Mouse (Mus musculus) MEL-GATA-1-ER (cell line): ENCODE results near the gene Bola1.
"Not testable (repeated sequence)": the region's sequence is repeated elsewhere in the genome, so short reads cannot be mapped to it uniquely, and the experiment has no call there.

Experiments used
- DNase-seq: peaks from one replicate; pipeline ENCODE4 v3.0.0-alpha.2; 2012; ENCODE audit warnings: low read depth; ENCODE audit errors: extremely low read depth

Gene Bola1

DNA sequence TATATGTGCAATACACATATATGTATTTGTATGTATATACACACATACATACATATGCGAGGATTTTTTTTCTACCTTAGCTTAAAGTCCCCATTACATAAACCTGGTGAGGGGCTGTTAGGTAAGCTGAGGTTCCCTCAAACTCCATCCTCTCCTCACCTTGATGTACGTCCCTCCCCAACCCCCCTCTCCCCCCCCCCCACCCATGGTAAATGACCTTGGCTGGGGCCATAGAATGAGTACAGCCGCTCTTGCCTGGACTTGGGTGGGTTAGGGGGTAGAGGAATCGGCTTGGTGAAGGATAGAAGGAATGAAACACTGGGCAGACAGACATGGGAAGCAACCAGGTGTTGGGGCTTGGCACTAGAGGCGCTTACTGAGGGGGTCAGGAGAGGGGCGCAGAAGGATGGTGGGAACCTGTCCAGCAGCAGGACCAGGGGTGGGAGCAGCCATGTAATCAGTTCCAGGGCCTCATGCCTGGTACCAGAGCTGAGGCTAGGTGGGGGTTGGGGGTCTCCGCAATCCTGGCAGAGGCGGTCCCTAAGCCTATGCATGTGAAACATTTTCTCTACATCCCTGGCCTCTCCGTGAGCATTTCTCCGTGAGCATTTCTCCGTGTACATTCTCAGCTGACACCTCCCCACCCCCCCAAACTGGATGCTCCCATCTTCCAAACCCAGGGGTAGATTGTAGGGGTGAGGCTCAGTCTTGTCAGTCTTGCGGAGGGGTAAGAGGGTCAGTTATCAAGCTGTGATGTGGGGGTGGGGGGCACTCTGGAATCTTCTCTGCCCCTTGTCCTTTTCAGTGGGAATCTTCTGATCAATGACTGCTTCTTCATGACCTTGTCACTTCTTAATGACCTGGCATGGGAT, 37.8 kb downstream of the Bola1 start:
- no peak for DNase-seq

DNA sequence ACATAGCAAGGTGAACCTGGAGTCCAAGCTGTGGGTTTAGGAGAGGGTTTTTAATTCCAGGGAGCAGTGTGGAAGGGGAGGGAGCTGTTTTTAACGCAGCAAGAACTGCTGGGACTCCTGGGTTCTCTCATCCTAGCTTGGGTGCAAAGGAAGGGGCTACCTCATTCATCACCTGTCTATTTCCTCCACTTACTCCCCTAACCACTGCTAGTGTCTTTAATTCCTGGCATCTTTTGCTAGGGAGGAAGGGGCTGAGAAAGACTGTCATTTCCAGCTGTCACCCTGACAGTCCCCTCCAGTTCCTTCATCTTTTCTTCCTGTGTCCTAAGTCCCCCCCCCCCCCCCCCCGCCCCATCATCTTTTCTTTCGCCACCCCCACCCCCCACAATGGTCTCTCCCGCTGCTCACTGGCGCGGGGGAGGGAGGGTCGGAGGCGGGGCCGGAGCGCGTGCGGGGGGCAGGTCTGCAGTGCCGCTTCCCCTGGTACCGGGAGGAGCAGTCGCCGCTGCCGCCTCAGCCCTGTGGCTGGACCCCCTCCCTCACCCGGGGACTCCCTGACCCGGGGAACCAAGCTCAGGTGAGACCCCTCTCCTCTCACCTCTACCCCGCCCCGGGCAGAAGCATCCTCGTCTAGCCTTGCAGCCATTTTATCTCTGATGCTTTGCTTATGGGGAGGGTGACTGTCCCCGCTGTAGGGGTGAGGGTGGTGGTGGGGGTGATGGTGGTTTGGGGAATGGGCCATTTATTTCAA, 38.6 kb downstream of the Bola1 start, which contains the start of gene Sv2a:
Gene Sv2a, plus strand, starts transcription at position 425 of the 751 bp plus-strand sequence.
- DNase-seq, result no peak

DNA sequence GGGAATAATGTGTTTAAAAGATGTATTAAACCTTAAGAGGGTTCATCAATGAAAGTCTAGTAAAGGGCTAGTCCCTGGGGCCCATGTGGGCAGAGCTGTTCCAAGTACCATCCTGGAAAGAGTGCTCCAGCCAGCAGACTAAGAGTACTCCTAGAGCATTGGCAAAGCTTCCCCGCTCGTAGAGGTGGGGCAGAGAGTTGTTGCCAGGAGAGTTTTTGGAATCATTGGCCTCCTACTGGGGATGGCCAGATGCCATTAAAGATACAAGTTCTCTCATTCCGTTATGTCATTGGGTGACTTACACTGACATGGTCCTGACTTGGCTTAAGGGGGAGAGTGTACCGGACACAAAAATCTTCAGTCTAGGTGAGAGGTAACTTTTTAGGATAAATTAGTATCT, 40.0 kb downstream of the Bola1 start:
- no peak for DNase-seq

GRCm38 (mm10) chr3:96178902-96179301, 40.6 kb downstream of the Bola1 start:
- DNase-seq, result no peak

DNA sequence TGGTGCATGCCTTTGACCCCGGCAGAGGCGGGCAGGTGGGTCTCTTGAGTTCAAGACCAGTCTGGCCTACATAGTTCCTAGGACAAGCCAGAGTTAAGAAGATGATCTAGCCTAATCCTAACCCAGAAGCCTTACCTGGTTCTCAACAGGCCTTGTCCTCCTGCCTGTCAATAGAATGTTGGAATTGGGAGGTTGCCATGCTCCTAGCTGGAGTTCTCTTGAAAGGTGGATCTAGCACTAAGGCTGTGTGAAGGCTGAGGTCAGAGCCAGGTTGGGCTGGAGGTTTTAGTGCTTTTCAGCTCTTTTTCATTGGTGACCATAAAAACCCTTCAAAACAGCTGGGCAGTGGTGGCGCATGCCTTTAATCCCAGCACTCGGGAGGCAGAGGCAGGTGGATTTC, 41.1 kb downstream of the Bola1 start:
- no peak for DNase-seq

- no peak for DNase-seq
Measured at GRCm38 (mm10) chr3:96175251-96175650, 44.3 kb downstream of the Bola1 start.

- DNase-seq, result not testable (repeated sequence)
Measured at GRCm38 (mm10) chr3:96174042-96174441, 45.5 kb downstream of the Bola1 start.

- no peak for DNase-seq
Measured at GRCm38 (mm10) chr3:96173185-96173584, 46.3 kb downstream of the Bola1 start.

DNA sequence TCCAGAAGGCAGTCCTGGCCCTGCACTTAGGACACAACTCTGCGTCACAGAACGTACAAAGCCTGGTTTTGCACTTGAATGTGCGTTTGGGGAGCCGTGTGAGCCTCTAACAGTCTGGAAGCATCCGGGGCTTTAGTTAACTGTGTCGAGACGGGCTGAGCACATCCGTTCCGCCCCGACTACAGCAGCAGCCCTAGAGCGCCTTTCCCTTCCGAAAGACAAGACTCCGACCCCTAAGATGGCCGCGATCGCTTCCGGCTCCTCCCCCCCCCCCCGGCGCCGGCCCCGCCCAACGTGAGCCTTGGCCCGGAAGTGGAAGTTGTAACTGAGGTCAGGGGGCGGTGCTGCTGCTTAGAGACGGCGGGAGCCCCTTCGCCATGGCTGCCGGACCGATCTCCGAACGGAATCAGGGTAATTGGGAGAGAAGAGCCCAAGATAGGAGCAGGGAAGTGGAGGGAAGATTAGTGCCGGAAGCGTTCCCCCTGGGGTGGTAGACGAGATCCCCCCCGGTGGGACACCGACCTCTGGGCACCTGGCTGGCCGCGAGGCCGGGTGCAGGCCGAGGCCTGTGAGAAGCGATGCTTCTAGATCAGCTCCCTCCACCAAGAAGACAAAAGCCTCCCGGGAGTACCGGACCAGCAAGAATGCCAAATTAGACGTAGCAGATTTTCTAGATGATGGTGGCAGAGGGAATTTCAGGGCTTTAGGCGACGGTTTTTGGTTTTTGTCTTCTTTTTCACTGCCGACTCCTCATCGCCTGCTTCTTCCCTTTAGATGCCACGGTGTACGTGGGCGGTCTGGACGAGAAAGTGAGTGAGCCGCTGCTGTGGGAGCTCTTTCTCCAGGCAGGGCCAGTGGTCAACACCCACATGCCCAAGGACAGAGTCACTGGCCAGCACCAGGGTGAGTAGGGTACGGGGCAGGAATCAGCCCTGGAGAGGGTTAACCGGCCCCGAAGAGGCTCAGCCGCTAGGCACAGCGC, 47.0 kb downstream of the Bola1 start, which contains the start of gene Sf3b4:
Gene Sf3b4, plus strand, starts transcription at position 136 of the 982 bp plus-strand sequence.
- DNase-seq, result peak; percentile 94

- DNase-seq, result no peak
Measured at GRCm38 (mm10) chr3:96171583-96172196, 47.8 kb downstream of the Bola1 start.

DNA sequence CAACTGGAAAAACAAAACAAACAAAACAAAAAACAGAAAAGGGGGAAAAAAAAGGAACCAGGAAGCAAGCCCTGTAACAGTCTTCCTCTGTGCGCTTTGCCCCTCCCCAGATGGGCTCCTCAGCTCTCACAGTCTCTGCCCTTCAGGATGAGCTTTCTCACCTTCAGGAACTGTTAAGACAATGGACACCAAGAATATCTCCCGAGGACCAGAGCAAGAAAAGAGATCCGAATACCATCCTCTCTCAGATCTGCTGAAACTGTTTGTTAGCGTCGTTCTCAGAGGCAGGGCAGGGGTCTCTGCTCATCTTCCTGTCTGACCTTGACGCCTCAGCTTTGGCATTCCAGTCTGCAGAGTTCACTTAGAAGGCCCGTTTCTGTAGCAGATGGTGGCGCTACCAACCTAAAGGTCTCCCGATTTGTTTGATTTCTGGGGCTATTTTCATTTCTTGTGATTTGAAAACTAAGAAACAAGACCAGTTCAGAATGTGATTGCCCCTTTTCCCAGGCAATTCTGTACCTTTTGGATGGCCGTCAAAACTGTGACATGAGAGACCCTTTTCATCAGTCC, 48.4 kb downstream of the Bola1 start:
- no peak for DNase-seq

GRCm38 (mm10) chr3:96170276-96170675, 49.2 kb downstream of the Bola1 start:
- DNase-seq, result no peak

DNA sequence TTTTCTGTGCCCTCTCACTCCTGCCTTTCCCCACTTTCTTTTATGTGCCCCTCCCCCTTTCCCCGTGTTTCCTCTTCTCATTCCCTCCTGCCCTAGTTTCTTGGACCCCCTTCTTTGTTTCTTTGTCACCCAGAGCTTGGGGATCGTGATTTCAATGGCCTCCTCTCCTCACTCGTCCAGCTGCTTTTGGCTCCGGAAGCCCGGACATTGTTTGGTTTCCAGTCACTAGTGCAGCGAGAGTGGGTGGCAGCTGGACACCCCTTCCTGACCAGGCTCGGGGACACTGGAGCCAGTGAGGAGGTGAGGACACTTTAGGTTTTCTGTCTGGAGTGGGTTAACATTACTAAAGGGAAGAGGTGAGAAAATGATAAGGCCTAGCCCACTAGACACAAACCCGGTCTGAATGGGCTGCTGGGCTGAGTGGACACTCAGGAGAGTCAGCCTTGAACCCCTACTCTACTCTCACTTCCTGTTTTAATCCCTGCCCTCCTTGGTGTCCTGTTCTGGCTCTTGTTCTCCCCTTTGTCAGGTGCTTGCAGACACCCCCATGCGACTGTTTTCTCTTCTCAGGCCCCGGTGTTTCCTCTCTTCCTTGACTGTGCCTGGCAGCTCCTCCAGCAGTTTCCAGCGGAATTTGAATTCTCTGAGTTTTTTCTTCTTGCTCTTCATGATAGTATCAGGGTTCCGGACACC, 50.9 kb downstream of the Bola1 start:
- no peak for DNase-seq

DNA sequence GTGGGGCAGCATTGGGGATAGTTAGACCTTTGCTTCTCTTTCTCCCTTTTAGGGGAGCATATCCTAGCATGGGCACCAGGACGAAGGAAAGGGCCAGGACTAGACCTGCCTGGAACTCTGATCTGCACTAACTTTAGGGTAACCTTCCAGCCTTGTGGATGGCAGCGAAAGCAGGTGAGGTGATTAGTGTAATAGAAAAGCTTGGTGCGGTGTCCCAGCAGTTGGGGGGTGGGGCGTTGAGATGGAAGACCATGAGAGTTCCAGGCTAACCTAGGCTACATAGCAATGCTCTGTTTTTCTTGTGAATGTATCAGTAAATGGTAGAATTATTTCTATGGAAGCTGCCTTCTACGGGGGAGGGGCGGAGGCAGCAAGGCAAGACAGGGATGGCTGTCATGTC, 56.5 kb downstream of the Bola1 start:
- DNase-seq, result no peak

GRCm38 (mm10) chr3:96161869-96162840, 57.4 kb downstream of the Bola1 start, which contains the start of gene Mtmr11:
Gene Mtmr11, plus strand, starts transcription at chr3:96162004.
- no peak for DNase-seq

DNA sequence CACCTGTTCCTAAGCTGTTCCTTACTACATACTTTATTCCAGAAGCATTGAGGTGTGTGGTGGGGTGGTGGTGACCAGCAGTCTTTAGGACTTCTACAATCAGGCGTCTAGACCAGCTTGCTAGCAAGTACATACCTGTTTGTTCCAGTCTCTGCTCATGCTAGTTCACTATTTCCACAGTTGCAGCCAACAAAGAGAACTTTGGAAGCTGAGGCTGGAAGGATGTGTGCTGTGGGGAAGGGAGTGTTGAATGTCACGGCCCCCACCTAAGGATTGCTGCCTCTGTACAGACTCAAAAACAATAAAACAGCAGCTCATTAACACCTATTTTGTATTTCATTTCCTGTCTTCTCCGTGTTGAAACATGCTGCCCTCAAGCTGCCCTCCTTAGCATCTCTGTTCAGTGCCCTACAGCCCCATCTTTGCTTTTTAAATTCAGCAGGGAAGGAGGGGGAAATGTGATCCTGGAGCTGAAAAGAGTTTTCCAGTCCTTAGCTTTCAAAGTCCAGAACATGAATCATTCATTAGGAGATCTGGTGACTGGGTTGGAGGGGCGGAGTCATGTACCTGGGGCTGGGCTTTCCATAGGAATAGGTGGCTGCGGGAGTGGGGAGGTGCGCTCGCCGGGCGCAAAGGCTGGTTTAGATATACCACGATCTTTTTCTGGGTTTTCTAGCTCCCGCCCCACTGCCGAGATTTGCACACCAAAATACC, 58.5 kb downstream of the Bola1 start:
- DNase-seq, result no peak

- DNase-seq, result no peak
Measured at GRCm38 (mm10) chr3:96160222-96160802, 59.2 kb downstream of the Bola1 start.
